Mouse (Mus musculus) spleen, adult 2 months (tissue): ENCODE measurements around the gene Osgep. TPM values are rescaled to one million over a fixed set of nuclear protein-coding genes. Genes with fewer than 3 reads are reported as not detected.
"Not testable (repeated sequence)": the region's sequence is repeated elsewhere in the genome, so short reads cannot be mapped to it uniquely, and the experiment has no call there.

Experiments used
- DNase-seq, 2 experiments: peaks; one replicate each; pipeline versions ENCODE4 v3.0.0 to v3.0.0-alpha.2; 2012 to 2021; ENCODE audit warnings: low spot score in 2 of 2, low read depth in 1 of 2
- H3K27ac ChIP-seq: fragments of 200-500 bp; 2 replicates; pipeline ENCODE4 v1.5.1; 2012; ENCODE audit warnings: low read length, inconsistent platforms; ENCODE audit not compliant: insufficient read depth
- H3K27me3 ChIP-seq: fragments of 200-500 bp; 2 replicates; pipeline ENCODE4 v1.6.1; 2012; ENCODE audit warnings: mild to moderate bottlenecking, moderate library complexity, low read length, inconsistent platforms; ENCODE audit not compliant: control insufficient read depth, insufficient read depth
- H3K36me3 ChIP-seq: fragments of 200-500 bp; 2 replicates; pipeline ENCODE4 v1.6.1; 2012; ENCODE audit warnings: mild to moderate bottlenecking, low read length, inconsistent platforms; ENCODE audit not compliant: control insufficient read depth, insufficient read depth
- H3K4me1 ChIP-seq: fragments of 200-500 bp; 2 replicates; pipeline ENCODE4 v1.6.1; 2011; ENCODE audit warnings: inconsistent platforms; ENCODE audit not compliant: control insufficient read depth, insufficient read depth, insufficient read length
- H3K4me3 ChIP-seq: fragments of 200-500 bp; 2 replicates; pipeline ENCODE4 v1.5.1; 2011; ENCODE audit warnings: mild to moderate bottlenecking, inconsistent platforms; ENCODE audit not compliant: insufficient read depth, insufficient read length; ENCODE audit errors: extremely low read depth
- CTCF ChIP-seq: fragments of 200-500 bp; IDR thresholded peaks from 2 replicates; pipeline ENCODE4 v1.5.1; 2011; ENCODE audit warnings: mild to moderate bottlenecking, inconsistent platforms; ENCODE audit not compliant: insufficient read depth, insufficient read length, insufficient replicate concordance; ENCODE audit errors: extremely low read depth
- POLR2A ChIP-seq: fragments of 200-500 bp; IDR thresholded peaks from 2 replicates; pipeline ENCODE4 v1.6.1; 2011; ENCODE audit warnings: low read depth, low read length, inconsistent platforms
- WGBS: fragments of 180-500 bp; shearing (Covaris S2); methylation state at CpG from one replicate; pipeline ENCODE4 v1.1.7; 2018; 5-methylcytosine and 5-hydroxymethylcytosine counted together
- polyA plus RNA-seq: library from polyadenylated mRNA; depleted of rRNA; stranded (reverse); fragments of >200 nt; gene quantifications from 2 replicates; pipeline ENCODE4 v1.2.3, GENCODE M21; 2012

Gene Osgep
- polyA plus RNA-seq, 1 experiment: 74.2 TPM

- not testable (repeated sequence) for H3K27me3 ChIP-seq, H3K4me1 ChIP-seq, H3K36me3 ChIP-seq
- under 1% methylated on average over 15 of the region's 15 CpGs for WGBS
- H3K4me3 ChIP-seq: peak overlapping the region; percentile 68
- TF ChIP-seq CTCF: peak; percentile 0; the same call in 1 of the 2 replicates
- DNase-seq: peak in 1 of 2 experiments; percentile 69
- H3K27ac ChIP-seq: peak overlapping the region; percentile 86
Observed at GRCm38 (mm10) chr14:50944668-50945033, 20.0 kb upstream of the Osgep start.

- H3K27ac ChIP-seq: peak within 1 kb of the TSS; percentile 86
- DNase-seq: peak; percentile 80 to 84
- peak within 1 kb of the TSS; percentile 68 for H3K4me3 ChIP-seq
- no peaks in the 10 kb centered on the region for H3K27me3 ChIP-seq
- TF ChIP-seq CTCF: peak; percentile 16; the same call in 1 of the 2 replicates
- TF ChIP-seq POLR2A: peak; percentile 96
- no peaks in the 10 kb centered on the region; the same call in 1 of the 2 replicates for H3K4me1 ChIP-seq
- 0 out of 2 replicates have a peak, but pooled peaks cover 1% of the 10 kb centered on the region for H3K36me3 ChIP-seq
- WGBS: 3% methylated on average over 31 of the region's 31 CpGs
Observed at GRCm38 (mm10) chr14:50943932-50944667, 19.4 kb upstream of the Osgep start, which contains the start of gene Gm49342. Gene Gm49342 (plus strand): TSS chr14:50944517.

GRCm38 (mm10) chr14:50938940-50939339, 14.2 kb upstream of the Osgep start:
- H3K27ac ChIP-seq: no peak overlapping the region
- TF ChIP-seq POLR2A (no peak), CTCF (no peak)
- DNase-seq: no peak
- H3K27me3 ChIP-seq: no peaks in the 10 kb centered on the region
- H3K4me1 ChIP-seq: no peaks in the 10 kb centered on the region
- 16% methylated on average over 2 of the region's 2 CpGs for WGBS
- no peaks in the 10 kb centered on the region for H3K36me3 ChIP-seq
- H3K4me3 ChIP-seq: no peak overlapping the region

- Histone ChIP-seq H3K36me3 (no peaks in the 10 kb centered on the region), H3K27me3 (no peaks in the 10 kb centered on the region), H3K27ac (no peak overlapping the region), H3K4me1 (no peaks in the 10 kb centered on the region), H3K4me3 (no peak overlapping the region)
- 91% methylated on average over 3 of the region's 3 CpGs for WGBS
- no peak for DNase-seq
- no peak for TF ChIP-seq POLR2A
- TF ChIP-seq CTCF: no peak
Observed at GRCm38 (mm10) chr14:50938119-50938908, 13.6 kb upstream of the Osgep start.

- TF ChIP-seq CTCF (no peak), POLR2A (no peak)
- Histone ChIP-seq H3K27ac (no peak overlapping the region), H3K36me3 (no peaks in the 10 kb centered on the region), H3K27me3 (no peaks in the 10 kb centered on the region), H3K4me1 (no peaks in the 10 kb centered on the region), H3K4me3 (no peak overlapping the region)
- no peak for DNase-seq
- 85% methylated on average over 1 of the region's 1 CpGs for WGBS
Observed at GRCm38 (mm10) chr14:50936649-50937048, 12.0 kb upstream of the Osgep start.

GRCm38 (mm10) chr14:50931493-50932020, 6.9 kb upstream of the Osgep start:
- Histone ChIP-seq H3K27ac (peak overlapping the region; percentile 84), H3K4me1 (peaks cover 8% of the 10 kb centered on the region; the same call in 1 of the 2 replicates), H3K4me3 (peak overlapping the region; percentile 74), H3K36me3 (peaks cover 26% of the 10 kb centered on the region), H3K27me3 (no peaks in the 10 kb centered on the region)
- 17% methylated on average over 12 of the region's 12 CpGs for WGBS
- no peak for TF ChIP-seq POLR2A
- no peak for TF ChIP-seq CTCF
- DNase-seq: no peak
